Mouse (Mus musculus): ENCODE results near the gene Gm12790.
"Not testable (repeated sequence)": the region's sequence is repeated elsewhere in the genome, so short reads cannot be mapped to it uniquely, and the experiment has no call there.

Gm12790 gene

GRCm38 (mm10) chr4:101980949-101981348 lies at the start of gene Gm12790:
Gm12790 (minus strand) TSS chr4:101981049.
- not testable (repeated sequence) for DNase-seq

- DNase-seq, result no peak
These were observed 45.8 kb upstream of the Gm12790 start for GRCm38 (mm10) chr4:102026619-102027018.

GRCm38 (mm10) chr4:101998267-101998922 lies 17.5 kb upstream of the Gm12790 start:
- DNase-seq, result peak; percentile 62

- no peak for DNase-seq
These were observed 16.6 kb upstream of the Gm12790 start for GRCm38 (mm10) chr4:101997426-101997825.

- not testable (repeated sequence) for DNase-seq
These were observed 5.5 kb upstream of the Gm12790 start, which contains the start of gene Gm12789 for GRCm38 (mm10) chr4:101986326-101986725. Gm12789 (plus strand) TSS chr4:101986626.

GRCm38 (mm10) chr4:101985678-101986077 lies 4.8 kb upstream of the Gm12790 start:
- DNase-seq, result no peak

GRCm38 (mm10) chr4:101940107-101940506 lies 40.7 kb downstream of the Gm12790 start, which contains the start of gene Gm12794:
Gm12794 (plus strand) TSS chr4:101940407.
- DNase-seq, result not testable (repeated sequence)
